Mouse (Mus musculus): Measurements from ENCODE around the gene Trmt44. TPM values are rescaled to one million over a fixed set of nuclear protein-coding genes. Genes with fewer than 3 reads are reported as not detected.

Gene Trmt44
- 6.6 and 7.4 TPM in 2 replicates for total RNA-seq (2017)

- ATAC-seq (replicated peaks; ENCODE audit: low read depth, poor library complexity, severe bottlenecking), result peak; percentile 99
Measured at GRCm38 (mm10) chr5:35574653-35575599, at the start of gene Trmt44. Trmt44 (minus strand) TSS chr5:35575070.

DNA sequence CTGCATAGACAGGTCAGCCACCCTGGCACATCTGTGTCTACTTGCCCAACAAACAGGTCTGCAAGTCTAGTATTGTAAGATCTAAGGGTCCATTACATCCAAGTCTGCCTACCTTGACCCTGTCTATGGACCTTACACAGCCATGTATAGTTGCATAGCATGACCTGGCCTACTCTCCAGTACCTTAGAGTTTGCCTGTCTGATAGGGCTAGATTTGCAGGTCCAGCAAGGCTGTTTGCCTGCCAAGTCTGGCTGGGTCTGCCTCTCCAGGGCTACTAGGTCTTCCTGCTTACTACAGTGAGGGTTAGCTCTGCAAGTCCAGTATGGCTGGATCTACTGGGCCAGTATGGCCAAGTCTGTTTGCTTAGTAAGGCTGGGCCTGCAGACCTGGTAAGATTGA is 49.0 kb upstream of the Trmt44 start:
- no peak for ATAC-seq (replicated peaks; ENCODE audit: low read depth, poor library complexity, severe bottlenecking)

- ATAC-seq (replicated peaks; ENCODE audit: low read depth, poor library complexity, severe bottlenecking), result no peak
Measured at GRCm38 (mm10) chr5:35621114-35621513, 46.2 kb upstream of the Trmt44 start.

DNA sequence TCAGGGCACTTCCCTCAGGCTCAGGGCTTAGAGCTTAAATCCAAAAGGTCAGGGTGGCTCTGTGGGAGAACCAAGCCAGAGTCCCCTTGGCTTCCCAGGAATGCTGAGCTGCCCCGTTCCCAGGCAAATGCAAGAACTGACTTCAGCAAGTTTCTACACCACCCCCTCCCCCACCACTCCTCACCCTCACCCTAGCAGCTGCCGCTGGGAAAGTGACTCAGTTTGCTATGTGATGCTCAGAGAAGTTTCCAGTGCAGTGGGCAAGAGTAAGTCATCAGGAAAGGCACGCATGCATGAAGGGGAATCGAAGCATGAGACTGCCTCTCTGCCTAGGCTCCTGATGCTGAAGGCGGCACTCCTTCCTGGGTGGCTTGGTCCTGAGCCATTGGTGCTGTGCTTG is 42.1 kb upstream of the Trmt44 start:
- ATAC-seq (replicated peaks; ENCODE audit: low read depth, poor library complexity, severe bottlenecking), result no peak

DNA sequence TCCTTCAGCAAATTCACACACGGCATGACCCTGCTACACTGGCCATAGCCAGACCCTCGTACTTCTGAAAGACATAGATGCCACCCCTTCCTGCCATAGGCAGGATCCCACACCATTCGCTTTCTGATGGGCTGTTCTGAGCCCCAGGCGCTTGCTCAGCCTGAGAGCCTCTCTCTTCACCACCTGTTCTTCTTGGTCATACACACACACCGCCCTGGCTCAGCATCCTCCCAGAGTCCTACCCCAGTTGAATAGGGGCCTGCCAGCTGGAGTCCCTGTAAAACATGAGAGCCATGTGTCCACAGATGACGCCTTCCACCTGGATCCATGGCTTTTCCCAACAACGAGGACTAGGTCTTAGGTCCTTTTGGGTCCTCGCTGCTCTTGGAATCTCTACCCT is 37.9 kb upstream of the Trmt44 start:
- no peak for ATAC-seq (replicated peaks; ENCODE audit: low read depth, poor library complexity, severe bottlenecking)

DNA sequence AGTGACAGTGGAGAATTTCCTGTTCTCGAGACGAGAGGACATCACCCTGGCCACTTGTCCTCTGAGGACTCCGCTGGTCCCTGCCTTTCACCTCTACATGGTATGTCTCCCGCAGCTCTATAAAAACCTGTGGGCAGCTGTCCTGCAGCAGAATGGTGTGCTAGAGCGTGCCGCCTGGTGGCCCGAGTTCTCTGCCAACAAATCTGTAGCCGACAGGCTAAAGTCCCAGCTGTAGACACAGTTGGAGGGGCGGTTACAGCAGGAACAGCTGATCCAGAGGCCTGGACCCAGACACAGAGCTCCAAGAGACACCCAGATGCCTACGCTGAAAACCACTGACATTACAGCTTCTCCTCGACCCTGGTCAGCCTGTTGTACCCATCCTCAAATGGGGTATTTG is 37.0 kb upstream of the Trmt44 start:
- ATAC-seq (replicated peaks; ENCODE audit: low read depth, poor library complexity, severe bottlenecking), result no peak

GRCm38 (mm10) chr5:35611170-35611569 is 36.3 kb upstream of the Trmt44 start:
- no peak for ATAC-seq (replicated peaks; ENCODE audit: low read depth, poor library complexity, severe bottlenecking)

DNA sequence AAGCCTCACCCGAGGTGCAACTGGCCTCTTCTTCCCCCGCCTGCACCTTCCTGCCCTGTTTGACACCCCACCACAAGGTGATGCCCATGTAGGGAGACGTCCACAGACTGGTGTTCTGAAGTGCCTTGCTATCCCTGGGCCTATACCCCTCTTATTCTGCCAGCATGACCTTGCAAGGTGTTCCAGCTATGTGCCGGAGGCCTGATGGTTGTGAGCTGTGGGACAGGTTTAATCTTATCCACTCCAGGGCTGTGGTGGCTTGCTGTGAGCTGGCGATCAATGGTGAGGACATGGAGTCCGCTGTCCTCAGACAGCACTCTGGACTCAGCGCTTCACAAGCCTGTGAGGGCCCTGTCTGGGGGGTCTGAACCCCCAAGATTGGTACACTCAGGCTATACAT is 35.5 kb upstream of the Trmt44 start:
- no peak for ATAC-seq (replicated peaks; ENCODE audit: low read depth, poor library complexity, severe bottlenecking)

DNA sequence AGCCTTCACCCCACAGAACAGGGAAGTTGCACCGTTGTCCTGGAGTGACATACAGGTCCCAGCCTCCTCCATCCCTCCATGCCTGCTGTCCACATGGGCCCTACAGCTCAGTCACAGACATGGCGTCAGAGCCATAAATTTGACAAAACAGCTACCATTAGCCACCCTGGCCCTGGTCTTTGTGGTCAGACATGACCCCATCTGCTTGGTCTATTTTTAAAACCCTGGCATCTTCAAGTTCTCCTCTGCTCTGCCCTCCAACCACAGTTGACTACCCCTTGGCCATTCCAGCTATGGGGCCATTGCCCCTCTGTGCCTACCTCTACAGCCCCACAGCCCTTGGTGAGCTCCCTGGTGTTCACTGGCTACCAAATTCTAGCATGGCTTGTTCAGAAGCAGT is 35.1 kb upstream of the Trmt44 start:
- ATAC-seq (replicated peaks; ENCODE audit: low read depth, poor library complexity, severe bottlenecking), result no peak

- no peak for ATAC-seq (replicated peaks; ENCODE audit: low read depth, poor library complexity, severe bottlenecking)
Measured at GRCm38 (mm10) chr5:35609381-35609780, 34.5 kb upstream of the Trmt44 start.

GRCm38 (mm10) chr5:35608559-35608958 is 33.7 kb upstream of the Trmt44 start:
- ATAC-seq (replicated peaks; ENCODE audit: low read depth, poor library complexity, severe bottlenecking), result no peak

GRCm38 (mm10) chr5:35607784-35608183 is 32.9 kb upstream of the Trmt44 start:
- no peak for ATAC-seq (replicated peaks; ENCODE audit: low read depth, poor library complexity, severe bottlenecking)

- ATAC-seq (replicated peaks; ENCODE audit: low read depth, poor library complexity, severe bottlenecking), result no peak
Measured at GRCm38 (mm10) chr5:35606800-35607199, 31.9 kb upstream of the Trmt44 start.

GRCm38 (mm10) chr5:35605355-35605754 is 30.5 kb upstream of the Trmt44 start:
- no peak for ATAC-seq (replicated peaks; ENCODE audit: low read depth, poor library complexity, severe bottlenecking)

- ATAC-seq (replicated peaks; ENCODE audit: low read depth, poor library complexity, severe bottlenecking), result no peak
Measured at GRCm38 (mm10) chr5:35601526-35601925, 26.7 kb upstream of the Trmt44 start.

DNA sequence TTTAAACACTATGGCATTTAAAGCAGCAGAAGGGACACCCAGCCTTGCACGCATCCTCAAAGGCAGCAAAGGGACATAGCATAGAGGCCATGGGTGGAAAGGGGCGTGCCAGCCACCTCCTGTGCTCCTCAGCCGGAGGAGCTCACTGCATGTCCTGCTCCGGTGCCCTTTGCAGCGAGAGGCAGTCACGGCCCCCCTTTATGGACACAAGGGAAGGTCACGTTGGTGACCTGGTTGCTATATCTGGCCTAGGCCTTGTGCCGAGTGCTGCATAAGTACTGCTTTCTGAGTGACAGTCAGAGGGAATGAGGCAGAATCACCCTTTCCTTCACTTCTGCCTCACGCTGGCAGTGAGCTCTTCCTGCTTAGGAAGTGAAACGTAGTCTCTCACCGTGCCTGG is 25.4 kb upstream of the Trmt44 start:
- no peak for ATAC-seq (replicated peaks; ENCODE audit: low read depth, poor library complexity, severe bottlenecking)

DNA sequence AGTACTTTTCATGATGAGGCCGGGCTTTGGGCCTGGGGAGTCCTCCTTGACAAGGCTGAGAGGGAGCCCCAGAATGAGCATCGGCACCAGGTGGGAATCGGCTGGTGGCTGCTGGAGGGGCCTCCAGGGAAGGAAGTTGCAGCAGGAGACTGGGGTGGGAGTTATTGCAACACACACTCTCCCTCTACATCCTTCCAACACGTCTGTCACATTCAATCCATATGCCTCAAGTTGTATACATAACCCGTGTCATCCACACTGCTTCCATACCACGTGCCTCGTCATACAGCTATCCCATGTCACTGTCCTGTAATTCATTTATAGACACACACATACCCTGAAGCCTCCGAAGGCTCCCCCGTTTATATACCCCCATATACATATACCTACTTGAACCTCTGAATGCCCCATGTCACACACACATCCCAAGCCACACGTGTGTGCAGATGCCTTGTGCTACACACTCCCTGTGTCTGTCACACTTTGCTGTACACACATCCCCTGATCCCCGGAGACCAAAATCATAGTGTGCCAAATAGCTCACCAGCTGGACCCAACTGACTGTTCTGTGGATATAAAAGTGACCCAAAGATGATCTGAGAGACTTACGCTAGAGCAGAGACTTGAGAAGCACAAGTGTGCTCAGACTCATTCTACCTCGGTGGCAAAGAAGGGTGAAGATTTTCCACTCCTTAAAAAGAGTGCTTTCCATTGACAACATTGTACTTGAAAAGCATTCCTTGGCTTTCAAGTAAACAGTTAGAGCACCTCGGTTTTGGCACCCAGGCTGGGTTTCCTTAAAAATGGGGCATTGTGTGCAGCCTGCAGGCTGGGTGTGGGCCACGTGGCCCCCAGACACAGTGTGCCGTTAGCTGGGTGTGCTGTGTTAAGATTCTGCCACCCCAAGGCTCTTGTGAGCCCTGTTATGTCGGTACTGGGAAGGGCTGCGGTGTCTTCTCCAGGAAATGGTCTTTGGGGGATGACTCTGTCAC is 21.6 kb upstream of the Trmt44 start:
- no peak for ATAC-seq (replicated peaks; ENCODE audit: low read depth, poor library complexity, severe bottlenecking)

GRCm38 (mm10) chr5:35595706-35596105 is 20.8 kb upstream of the Trmt44 start:
- peak; percentile 88 for ATAC-seq (replicated peaks; ENCODE audit: low read depth, poor library complexity, severe bottlenecking)

- no peak for ATAC-seq (replicated peaks; ENCODE audit: low read depth, poor library complexity, severe bottlenecking)
Measured at GRCm38 (mm10) chr5:35594768-35595167, 19.9 kb upstream of the Trmt44 start.

- no peak for ATAC-seq (replicated peaks; ENCODE audit: low read depth, poor library complexity, severe bottlenecking)
Measured at GRCm38 (mm10) chr5:35593272-35593671, 18.4 kb upstream of the Trmt44 start.

DNA sequence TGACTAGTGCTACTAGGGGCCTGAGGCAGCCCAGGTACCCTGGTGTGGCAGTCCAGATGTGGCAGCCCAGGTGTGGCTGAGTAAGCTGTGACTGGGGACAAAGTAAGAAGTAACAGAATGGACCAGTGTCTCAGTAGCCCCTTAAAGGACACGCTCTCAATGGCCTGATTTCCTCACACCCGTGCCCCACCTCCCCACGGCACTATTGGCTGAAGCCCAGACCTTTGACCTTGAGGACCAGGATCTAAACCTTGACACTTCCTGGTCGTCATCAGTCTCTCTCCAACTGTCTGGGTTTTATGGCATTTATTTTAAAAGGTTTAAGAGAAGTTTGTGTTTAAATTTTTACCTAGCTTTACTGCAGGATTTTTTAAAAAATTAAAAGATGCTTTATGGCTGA is 18.0 kb upstream of the Trmt44 start:
- no peak for ATAC-seq (replicated peaks; ENCODE audit: low read depth, poor library complexity, severe bottlenecking)

Measured in common myeloid progenitor, adult 5-6 weeks (primary cell).